Mouse (Mus musculus): Measurements from ENCODE around the gene Gimap5. TPM values are rescaled to one million over a fixed set of nuclear protein-coding genes. Genes with fewer than 3 reads are reported as not detected.
A peak's percentile ranks its signal among the peaks of the same experiment; 100 is the strongest.

Gene Gimap5
- polyA plus RNA-seq, 1 experiment from 2014 or later, result 2.3 TPM

DNA sequence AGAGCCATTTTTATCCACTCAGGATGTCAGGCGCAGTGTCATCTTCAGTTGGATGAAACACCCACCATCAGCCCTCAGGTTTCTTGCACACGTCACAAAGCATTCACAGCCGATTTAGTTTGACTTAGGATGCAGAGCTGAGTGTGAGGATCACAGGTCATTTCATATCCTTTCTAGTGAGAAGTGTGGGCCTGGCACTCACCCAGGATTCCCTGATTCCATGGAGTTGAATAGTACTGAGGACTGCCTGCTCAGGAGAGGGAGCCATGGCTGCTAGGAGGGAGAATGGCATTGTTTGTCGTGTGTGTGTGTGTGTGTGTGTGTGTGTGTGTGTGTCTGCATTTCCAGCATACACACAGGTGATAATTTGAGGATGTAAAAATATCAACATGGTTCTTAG, 25.7 kb upstream of the Gimap5 start:
- 76% methylated on average over 4 of the region's 4 CpGs for WGBS
- Histone ChIP-seq H3K9me3 (no peaks in the 10 kb centered on the region), H3K4me3 (no peak overlapping the region), H3K9ac (no peak overlapping the region), H3K27me3 (no peaks in the 10 kb centered on the region), H3K27ac (no peak overlapping the region), H3K4me1 (no peaks in the 10 kb centered on the region), H3K4me2 (no peak overlapping the region), H3K36me3 (no peaks in the 10 kb centered on the region)
- ATAC-seq (ENCODE audit: insufficient number of reproducible peaks, insufficient read depth, low FRiP score, low TSS enrichment, low read depth), result no peak

- 83% methylated on average over 8 of the region's 8 CpGs for WGBS
- no peak for ATAC-seq (ENCODE audit: insufficient number of reproducible peaks, insufficient read depth, low FRiP score, low TSS enrichment, low read depth)
- Histone ChIP-seq H3K4me1 (no peaks in the 10 kb centered on the region), H3K27me3 (no peaks in the 10 kb centered on the region), H3K4me3 (no peak overlapping the region), H3K9me3 (no peaks in the 10 kb centered on the region), H3K4me2 (no peak overlapping the region), H3K36me3 (no peaks in the 10 kb centered on the region), H3K9ac (no peak overlapping the region), H3K27ac (no peak overlapping the region)
Observed at GRCm38 (mm10) chr6:48723468-48723867, 22.5 kb upstream of the Gimap5 start.

- Histone ChIP-seq H3K9ac (no peak overlapping the region), H3K4me3 (no peak overlapping the region), H3K36me3 (no peaks in the 10 kb centered on the region), H3K27me3 (no peaks in the 10 kb centered on the region), H3K27ac (no peak overlapping the region), H3K9me3 (no peaks in the 10 kb centered on the region), H3K4me1 (no peaks in the 10 kb centered on the region), H3K4me2 (no peak overlapping the region)
- 7% methylated on average over 1 of the region's 1 CpGs for WGBS
- ATAC-seq (ENCODE audit: insufficient number of reproducible peaks, insufficient read depth, low FRiP score, low TSS enrichment, low read depth), result 0 out of 2 replicates have a peak, but pooled peaks have one; percentile 52
Observed at GRCm38 (mm10) chr6:48725476-48725875, 20.5 kb upstream of the Gimap5 start.

- WGBS, result 85% methylated on average over 5 of the region's 5 CpGs
- H3K27me3 ChIP-seq, result no peaks in the 10 kb centered on the region
- no peaks in the 10 kb centered on the region for H3K4me1 ChIP-seq
- no peaks in the 10 kb centered on the region for H3K36me3 ChIP-seq
- H3K4me2 ChIP-seq, result no peak overlapping the region
- ATAC-seq (ENCODE audit: insufficient number of reproducible peaks, insufficient read depth, low FRiP score, low TSS enrichment, low read depth), result no peak
- H3K4me3 ChIP-seq, result no peak overlapping the region
- no peaks in the 10 kb centered on the region for H3K9me3 ChIP-seq
- no peak overlapping the region for H3K27ac ChIP-seq
- no peak overlapping the region for H3K9ac ChIP-seq
Observed at GRCm38 (mm10) chr6:48727761-48728160, 18.2 kb upstream of the Gimap5 start.

DNA sequence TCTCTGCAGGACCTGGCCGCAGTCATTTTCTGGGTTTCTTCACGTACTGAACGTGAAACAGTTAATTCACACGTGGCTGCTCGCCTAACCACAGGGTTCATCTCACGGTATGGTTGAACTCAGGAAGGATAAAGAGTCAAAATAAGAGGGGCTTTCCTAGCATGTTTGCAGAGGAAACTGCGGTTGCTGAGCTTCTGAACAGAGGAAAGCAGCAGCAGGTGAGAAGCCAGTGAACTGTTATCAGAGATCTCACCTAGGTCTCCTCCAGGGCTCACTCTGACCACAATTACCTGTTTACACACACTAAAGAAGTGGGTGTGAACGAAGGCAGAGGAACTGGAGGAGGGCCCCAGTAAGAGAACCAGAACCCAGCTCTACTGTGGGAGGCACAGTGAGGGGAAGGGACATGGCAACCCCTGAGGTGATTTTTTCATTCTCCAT, 13.1 kb upstream of the Gimap5 start:
- 51% methylated on average over 8 of the region's 8 CpGs for WGBS
- Histone ChIP-seq H3K27ac (no peak overlapping the region), H3K4me1 (no peaks in the 10 kb centered on the region), H3K4me3 (no peak overlapping the region), H3K9me3 (no peaks in the 10 kb centered on the region), H3K4me2 (no peak overlapping the region), H3K9ac (no peak overlapping the region), H3K36me3 (no peaks in the 10 kb centered on the region), H3K27me3 (no peaks in the 10 kb centered on the region)
- ATAC-seq (ENCODE audit: insufficient number of reproducible peaks, insufficient read depth, low FRiP score, low TSS enrichment, low read depth), result no peak

GRCm38 (mm10) chr6:48733660-48734059, 12.3 kb upstream of the Gimap5 start:
- Histone ChIP-seq H3K9ac (no peak overlapping the region), H3K4me2 (no peak overlapping the region), H3K4me3 (no peak overlapping the region), H3K4me1 (no peaks in the 10 kb centered on the region), H3K27me3 (no peaks in the 10 kb centered on the region), H3K27ac (no peak overlapping the region), H3K9me3 (no peaks in the 10 kb centered on the region), H3K36me3 (no peaks in the 10 kb centered on the region)
- WGBS, result 76% methylated on average over 1 of the region's 1 CpGs
- ATAC-seq (ENCODE audit: insufficient number of reproducible peaks, insufficient read depth, low FRiP score, low TSS enrichment, low read depth), result no peak

GRCm38 (mm10) chr6:48737053-48737452, 8.9 kb upstream of the Gimap5 start:
- H3K36me3 ChIP-seq, result no peaks in the 10 kb centered on the region
- no peak overlapping the region for H3K9ac ChIP-seq
- 70% methylated on average over 2 of the region's 2 CpGs for WGBS
- H3K27ac ChIP-seq, result no peak overlapping the region
- no peak overlapping the region for H3K4me3 ChIP-seq
- no peak overlapping the region for H3K4me2 ChIP-seq
- peaks cover 25% of the 10 kb centered on the region for H3K27me3 ChIP-seq
- H3K9me3 ChIP-seq, result no peaks in the 10 kb centered on the region
- no peak for ATAC-seq (ENCODE audit: insufficient number of reproducible peaks, insufficient read depth, low FRiP score, low TSS enrichment, low read depth)
- H3K4me1 ChIP-seq, result no peaks in the 10 kb centered on the region

DNA sequence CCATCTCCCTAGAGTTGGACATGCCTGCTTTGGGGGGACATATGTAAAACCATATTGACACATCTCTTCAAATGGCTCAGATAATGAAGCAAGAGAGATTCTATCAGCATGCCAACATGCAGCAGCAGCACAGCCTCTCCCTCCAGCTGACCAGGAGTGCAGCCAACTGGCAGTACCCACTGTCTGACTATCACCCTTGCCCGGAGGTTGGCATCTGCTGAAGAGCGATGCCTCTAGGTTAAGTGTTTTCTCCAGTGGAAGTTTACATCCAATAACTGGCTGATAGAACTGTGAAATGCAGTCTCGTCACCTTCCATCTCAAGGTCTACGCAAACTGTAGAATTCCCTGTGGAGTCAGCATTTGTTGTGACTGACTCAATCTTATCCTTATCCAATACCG, 8.3 kb upstream of the Gimap5 start:
- Histone ChIP-seq H3K9ac (no peak overlapping the region), H3K27ac (no peak overlapping the region), H3K4me2 (no peak overlapping the region), H3K36me3 (no peaks in the 10 kb centered on the region), H3K9me3 (no peaks in the 10 kb centered on the region), H3K4me3 (no peak overlapping the region), H3K27me3 (peaks cover 32% of the 10 kb centered on the region), H3K4me1 (peaks cover 5% of the 10 kb centered on the region)
- no peak for ATAC-seq (ENCODE audit: insufficient number of reproducible peaks, insufficient read depth, low FRiP score, low TSS enrichment, low read depth)
- WGBS, result 95% methylated on average over 5 of the region's 5 CpGs

DNA sequence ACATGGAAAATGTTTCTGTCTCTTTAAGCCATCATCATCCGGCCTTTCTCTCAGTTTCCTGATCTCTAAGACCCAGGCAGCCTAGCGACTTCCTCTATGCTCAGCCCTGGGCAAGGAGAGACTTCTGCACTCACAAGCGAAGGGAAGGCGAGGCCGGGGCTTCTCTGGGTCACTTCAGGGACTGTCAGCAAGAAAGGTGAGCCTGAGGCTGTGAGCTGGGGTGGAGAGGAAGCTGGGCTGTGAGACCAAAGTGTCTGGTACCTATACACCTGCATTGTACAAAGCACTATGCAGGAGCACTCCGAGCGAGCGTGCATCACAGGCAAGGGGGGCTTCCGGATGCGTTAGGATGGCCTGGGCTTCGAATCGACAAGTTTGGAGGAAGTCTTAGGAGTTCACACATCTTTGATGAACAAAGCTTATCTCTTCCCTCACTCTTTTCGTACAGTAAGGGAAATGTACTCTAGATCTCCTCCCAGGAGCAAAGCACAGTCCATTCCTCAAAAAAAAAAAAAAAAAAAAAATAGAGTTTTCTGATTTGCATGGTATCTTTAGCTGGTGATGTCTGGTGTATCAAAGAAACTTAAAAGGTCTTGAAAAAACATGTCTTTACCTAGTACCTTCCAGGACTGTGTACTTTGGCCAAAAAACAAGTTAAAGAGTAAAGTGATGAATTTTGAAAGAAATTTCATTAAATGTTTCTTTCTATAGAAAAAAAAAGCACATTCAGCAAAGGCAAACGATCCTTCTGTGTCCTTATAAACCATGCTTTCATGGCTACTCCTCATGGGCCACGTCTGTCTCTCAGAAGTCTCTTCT, 6.8 kb upstream of the Gimap5 start, which contains the start of gene Gimap1:
TSS of gene Gimap1 (plus strand) at position 94 of the 819 bp plus-strand sequence.
- Histone ChIP-seq H3K27me3 (peaks cover 46% of the 10 kb centered on the region), H3K4me2 (no peak within 1 kb of the TSS), H3K4me1 (peaks cover 8% of the 10 kb centered on the region), H3K36me3 (no peaks in the 10 kb centered on the region), H3K27ac (no peak within 1 kb of the TSS), H3K4me3 (no peak within 1 kb of the TSS), H3K9me3 (no peaks in the 10 kb centered on the region), H3K9ac (no peak within 1 kb of the TSS)
- WGBS, result 75% methylated on average over 15 of the region's 15 CpGs
- ATAC-seq (ENCODE audit: insufficient number of reproducible peaks, insufficient read depth, low FRiP score, low TSS enrichment, low read depth), result no peak

GRCm38 (mm10) chr6:48739780-48740055, 6.3 kb upstream of the Gimap5 start:
- Histone ChIP-seq H3K36me3 (no peaks in the 10 kb centered on the region), H3K9ac (no peak overlapping the region), H3K4me1 (peaks cover 8% of the 10 kb centered on the region), H3K9me3 (no peaks in the 10 kb centered on the region), H3K4me2 (no peak overlapping the region), H3K4me3 (no peak overlapping the region), H3K27ac (no peak overlapping the region), H3K27me3 (peaks cover 51% of the 10 kb centered on the region)
- no peak for ATAC-seq (ENCODE audit: insufficient number of reproducible peaks, insufficient read depth, low FRiP score, low TSS enrichment, low read depth)
- 87% methylated on average over 3 of the region's 3 CpGs for WGBS

GRCm38 (mm10) chr6:48740501-48741169, 5.4 kb upstream of the Gimap5 start:
- peaks cover 8% of the 10 kb centered on the region for H3K4me1 ChIP-seq
- ATAC-seq (ENCODE audit: insufficient number of reproducible peaks, insufficient read depth, low FRiP score, low TSS enrichment, low read depth), result no peak
- WGBS, result 75% methylated on average over 3 of the region's 3 CpGs
- no peak overlapping the region for H3K27ac ChIP-seq
- H3K4me2 ChIP-seq, result no peak overlapping the region
- H3K36me3 ChIP-seq, result no peaks in the 10 kb centered on the region
- H3K9me3 ChIP-seq, result no peaks in the 10 kb centered on the region
- no peak overlapping the region for H3K9ac ChIP-seq
- no peak overlapping the region for H3K4me3 ChIP-seq
- H3K27me3 ChIP-seq, result peaks cover 58% of the 10 kb centered on the region

- Histone ChIP-seq H3K27ac (no peak overlapping the region), H3K4me2 (no peak overlapping the region), H3K36me3 (no peaks in the 10 kb centered on the region), H3K4me1 (peaks cover 8% of the 10 kb centered on the region), H3K9ac (no peak overlapping the region), H3K4me3 (no peak overlapping the region), H3K9me3 (no peaks in the 10 kb centered on the region), H3K27me3 (peaks cover 65% of the 10 kb centered on the region)
- 40% methylated on average over 3 of the region's 3 CpGs for WGBS
- ATAC-seq (ENCODE audit: insufficient number of reproducible peaks, insufficient read depth, low FRiP score, low TSS enrichment, low read depth), result no peak
Observed at GRCm38 (mm10) chr6:48741273-48741672, 4.7 kb upstream of the Gimap5 start.

All from embryonic facial prominence, embryonic 13.5 days (tissue).